Mouse (Mus musculus) Patski (cell line): Measurements from ENCODE around the gene Clstn1. TPM values are rescaled to one million over a fixed set of nuclear protein-coding genes. Genes with fewer than 3 reads are reported as not detected.

ENCODE experiments used
- ATAC-seq: fragments of 100-300 bp; one replicate; pipeline ENCODE4 v1.8.0; 2021
- CTCF ChIA-PET: fragments of 350-600 bp; sonication (Branson Sonifier 250); formaldehyde crosslinking; loops from one replicate; lab custom pipeline; 2022; ENCODE audit warnings: inconsistent platforms; lab: Charles Lee
- POLR2A ChIA-PET: fragments of 350-600 bp; sonication (Branson Sonifier 250); formaldehyde crosslinking; loops from one replicate; lab custom pipeline; 2022; ENCODE audit warnings: antibody characterized with exemption, inconsistent platforms; lab: Charles Lee
- DNase-seq: peaks from one replicate; pipeline ENCODE4 v3.0.0-alpha.2; 2011; ENCODE audit warnings: low read depth, low spot score
- H3K27me3 ChIP-seq: fragments of 371-371 bp; one replicate; pipeline ENCODE4 v1.5.1; 2021
- CTCF ChIP-seq: fragments of 100-300 bp; IDR thresholded peaks from one replicate; pipeline ENCODE4 v1.5.1; 2021
- in situ Hi-C: fragments of 300-500 bp; cut with MboI; formaldehyde crosslinking; loops from 3 replicates; pipeline ENCODE4 v1.11.1; 2018; ENCODE audit warnings: low pct_unique_long_range_greater_than_20kb, mixed read lengths
- polyA plus RNA-seq: library from polyadenylated mRNA; unstranded; gene quantifications from one replicate; pipeline ENCODE4 v1.2.3, GENCODE M21; 2021

Clstn1 gene
- 195 TPM for polyA plus RNA-seq

GRCm38 (mm10) chr4:149586044-149586782 lies at the start of gene Clstn1:
Clstn1 (plus strand) TSS chr4:149586468.
- no peak for TF ChIP-seq CTCF
- POLR2A ChIA-PET = no interaction called here
- peak; percentile 21 for ATAC-seq
- in situ Hi-C loops = no loop called here
- CTCF ChIA-PET = no interaction called here
- DNase-seq = no peak
- H3K27me3 ChIP-seq = no peaks in the 10 kb centered on the region

DNA sequence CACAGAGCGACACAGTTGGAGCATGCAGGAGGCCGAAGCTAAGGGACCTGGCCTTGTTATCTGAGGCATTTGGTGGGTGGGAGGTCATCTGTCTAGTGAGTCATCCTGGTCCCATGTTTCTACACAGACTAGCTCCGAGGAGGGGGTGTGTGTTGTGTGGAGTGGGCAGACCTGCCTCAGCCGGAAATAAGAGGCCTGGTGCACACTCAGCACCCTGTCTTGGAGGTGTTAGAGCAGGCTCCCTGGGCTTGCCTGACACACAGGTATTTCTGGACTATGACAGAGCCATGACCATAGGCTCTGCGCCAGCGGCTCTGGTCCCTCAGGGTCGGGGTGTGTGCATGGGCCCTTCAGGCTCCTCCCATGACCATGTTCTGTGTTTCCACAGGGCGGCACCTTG lies 46.8 kb upstream of the Clstn1 start:
- H3K27me3 ChIP-seq = no peaks in the 10 kb centered on the region
- no peak for ATAC-seq
- no peak for DNase-seq
- no peak for TF ChIP-seq CTCF
- in situ Hi-C loops = no loop called here
- CTCF ChIA-PET = no interaction called here
- POLR2A ChIA-PET = no interaction called here

GRCm38 (mm10) chr4:149541935-149542334 lies 44.3 kb upstream of the Clstn1 start:
- ChIA-PET CTCF (interaction anchor here (1.2 kb wide), 1 partner anchor 161 kb away, joined by 3 read pairs; no protein-coding TSS in a partner anchor), POLR2A (no interaction called here)
- no peak for ATAC-seq
- no peaks in the 10 kb centered on the region for H3K27me3 ChIP-seq
- TF ChIP-seq CTCF = no peak
- in situ Hi-C loops = loop anchor here (10.0 kb wide), 3 partner anchors 167 to 397 kb away; no protein-coding TSS in a partner anchor
- no peak for DNase-seq

- CTCF ChIA-PET = interaction anchor here (0.8 to 1.8 kb wide), 5 partner anchors 9 to 161 kb away, joined by 3 to 7 read pairs (median 3); partner anchors contain the start of gene Rbp7
- in situ Hi-C loops = loop anchor here (10.0 kb wide), 3 partner anchors 168 to 398 kb away; no protein-coding TSS in a partner anchor
These were observed 43.8 kb upstream of the Clstn1 start for GRCm38 (mm10) chr4:149542431-149542830.

GRCm38 (mm10) chr4:149542927-149543553 lies 43.2 kb upstream of the Clstn1 start:
- no peak for ATAC-seq
- CTCF ChIA-PET = interaction anchor here (0.8 to 1.8 kb wide), 5 partner anchors 9 to 162 kb away, joined by 3 to 7 read pairs (median 3); partner anchors contain the start of gene Rbp7
- H3K27me3 ChIP-seq = no peaks in the 10 kb centered on the region
- in situ Hi-C loops = loop anchor here (10.0 kb wide), 3 partner anchors 168 to 398 kb away; no protein-coding TSS in a partner anchor
- no peak for TF ChIP-seq CTCF
- DNase-seq = peak; percentile 60
- POLR2A ChIA-PET = no interaction called here

More at GRCm38 (mm10) chr4:149542431-149542830, 43.8 kb upstream of the Clstn1 start:
- ATAC-seq (no peak), DNase-seq (no peak)
- H3K27me3 ChIP-seq = no peaks in the 10 kb centered on the region
- no peak for TF ChIP-seq CTCF
- POLR2A ChIA-PET = no interaction called here

DNA sequence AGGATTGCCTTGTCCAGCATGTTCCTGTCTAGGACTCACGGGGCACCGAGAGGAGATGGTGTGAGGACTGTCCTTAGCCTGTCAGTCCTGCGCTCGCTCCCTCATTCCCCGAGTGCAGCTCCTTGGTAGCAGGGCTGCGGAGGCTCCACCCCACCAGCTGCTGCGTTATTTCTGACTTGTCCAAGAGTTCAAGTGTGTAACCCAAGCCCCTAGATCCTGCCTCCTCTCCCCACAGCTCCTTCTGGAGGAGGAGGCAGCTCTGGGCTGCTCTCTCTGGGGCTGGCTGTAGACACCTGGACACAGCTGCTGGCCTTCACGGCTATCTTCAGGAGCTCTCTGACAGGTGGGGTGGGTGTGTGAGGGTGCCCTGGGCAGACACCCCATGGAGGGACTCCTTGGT lies 41.4 kb upstream of the Clstn1 start:
- TF ChIP-seq CTCF = no peak
- ChIA-PET CTCF (interaction anchor here (1.6 kb wide), 1 partner anchor 47 kb away, joined by 4 read pairs; no protein-coding TSS in a partner anchor), POLR2A (no interaction called here)
- DNase-seq = no peak
- in situ Hi-C loops = loop anchor here (5.0 to 10.0 kb wide), 5 partner anchors 62 to 400 kb away; partner anchors contain the start of gene Rbp7
- no peak for ATAC-seq
- no peaks in the 10 kb centered on the region for H3K27me3 ChIP-seq

GRCm38 (mm10) chr4:149546797-149547444 lies 39.3 kb upstream of the Clstn1 start:
- no peak for ATAC-seq
- ChIA-PET CTCF (no interaction called here), POLR2A (interaction anchor here (0.6 kb wide), 1 partner anchor 87 kb away, joined by 3 read pairs; no protein-coding TSS in a partner anchor)
- DNase-seq = no peak
- no peaks in the 10 kb centered on the region for H3K27me3 ChIP-seq
- in situ Hi-C loops = loop anchor here (5.0 to 10.0 kb wide), 5 partner anchors 60 to 402 kb away; partner anchors contain the start of gene Rbp7
- no peak for TF ChIP-seq CTCF

DNA sequence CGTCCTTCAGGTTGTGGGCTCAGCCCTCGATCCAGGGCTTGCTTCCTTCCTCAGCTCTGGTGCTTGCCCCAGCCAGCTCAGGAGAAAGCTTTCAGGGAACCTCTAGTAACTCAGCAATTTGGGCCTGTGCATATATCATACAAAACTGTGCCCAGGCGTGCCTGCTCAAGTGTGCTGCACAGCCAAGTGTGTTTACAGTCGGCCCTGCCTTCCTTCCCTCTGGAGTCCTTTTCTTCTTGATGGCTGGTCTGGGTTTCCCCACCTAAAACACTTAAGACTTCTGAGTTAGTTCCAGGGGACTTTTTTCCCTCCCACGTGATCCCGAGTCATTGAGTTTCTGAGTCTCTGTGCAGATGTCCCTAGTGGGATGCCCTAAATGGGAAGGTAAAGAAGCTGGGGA lies 38.7 kb upstream of the Clstn1 start:
- no peak for ATAC-seq
- no peaks in the 10 kb centered on the region for H3K27me3 ChIP-seq
- in situ Hi-C loops = loop anchor here (5.0 to 10.0 kb wide), 5 partner anchors 60 to 403 kb away; partner anchors contain the start of gene Rbp7
- TF ChIP-seq CTCF = no peak
- POLR2A ChIA-PET = interaction anchor here (0.6 kb wide), 1 partner anchor 87 kb away, joined by 3 read pairs; no protein-coding TSS in a partner anchor
- CTCF ChIA-PET = no interaction called here
- DNase-seq = no peak

DNA sequence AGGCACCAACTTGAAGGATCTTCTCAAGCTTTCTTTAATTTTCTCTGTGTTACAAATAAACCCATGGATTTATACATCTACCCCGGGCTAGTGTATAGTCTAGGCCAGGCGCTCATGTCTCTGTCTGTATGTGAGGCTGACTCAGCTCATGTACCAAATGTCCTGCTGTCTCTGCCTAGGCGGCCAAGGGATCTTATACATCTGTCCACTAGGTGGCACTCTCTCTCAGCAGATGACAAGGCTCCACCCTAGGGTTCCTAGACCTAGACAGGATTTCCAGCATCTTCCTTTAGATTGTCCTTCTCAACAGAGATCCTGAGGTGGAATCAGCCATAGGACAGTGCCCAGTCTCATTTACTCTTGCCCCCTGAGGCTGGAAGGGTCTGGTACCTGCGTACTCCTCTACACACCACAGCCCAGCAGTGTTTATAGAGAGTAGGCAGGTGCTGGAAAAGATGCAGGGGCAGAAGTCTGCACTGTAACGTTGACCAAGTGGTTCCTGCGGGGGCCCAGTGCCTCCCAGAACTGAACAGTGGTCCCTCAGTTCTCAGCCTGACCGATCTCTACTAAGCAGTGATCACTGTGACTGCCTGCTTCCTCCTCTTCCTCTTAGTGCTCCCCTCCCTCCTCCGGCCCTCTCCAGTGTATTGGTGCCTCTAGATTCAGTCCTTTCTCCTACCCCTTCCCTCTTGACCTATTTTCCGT lies 36.9 kb upstream of the Clstn1 start:
- ATAC-seq = peak; percentile 85
- no peak for TF ChIP-seq CTCF
- ChIA-PET CTCF (interaction anchor here (0.6 to 1.8 kb wide), 13 partner anchors 14 to 176 kb away, joined by 3 to 7 read pairs (median 3); no protein-coding TSS in a partner anchor), POLR2A (no interaction called here)
- in situ Hi-C loops = loop anchor here (5.0 to 10.0 kb wide), 5 partner anchors 58 to 405 kb away; partner anchors contain the start of gene Rbp7
- DNase-seq = peak; percentile 61
- H3K27me3 ChIP-seq = no peaks in the 10 kb centered on the region
